Mouse (Mus musculus) limb, embryonic 14.5 days (tissue): Measurements from ENCODE around the gene Oxld1. TPM values are rescaled to one million over a fixed set of nuclear protein-coding genes. Genes with fewer than 3 reads are reported as not detected.

Experiments used
- ATAC-seq: fragments of 200-750 bp; cut with Nextera tagmentation; 2 replicates; pipeline ENCODE4 v1.8.0; 2017; ENCODE audit warnings: low read depth, moderate number of reproducible peaks, moderate TSS enrichment; ENCODE audit not compliant: low FRiP score
- DNase-seq: peaks from one replicate; pipeline ENCODE4 v3.0.0-alpha.2; 2015; ENCODE audit warnings: low spot score
- H3K27ac ChIP-seq: fragments of 300-500 bp; sonication (generic); replicated peaks from 2 replicates; pipeline ENCODE4 v1.5.1; 2014; ENCODE audit warnings: low read depth, mild to moderate bottlenecking, low read length, moderate library complexity, mixed read lengths
- H3K27me3 ChIP-seq: fragments of 300-500 bp; sonication (generic); 2 replicates; pipeline ENCODE4 v1.6.1; 2014; ENCODE audit warnings: low read length, mixed read lengths; ENCODE audit not compliant: control insufficient read depth, insufficient read depth
- H3K36me3 ChIP-seq: fragments of 300-500 bp; sonication (generic); 2 replicates; pipeline ENCODE4 v1.6.1; 2014; ENCODE audit warnings: mild to moderate bottlenecking, low read length, moderate library complexity, mixed read lengths; ENCODE audit not compliant: control insufficient read depth, insufficient read depth
- H3K4me1 ChIP-seq: fragments of 300-500 bp; sonication (generic); 2 replicates; pipeline ENCODE4 v1.6.1; 2014; ENCODE audit warnings: antibody characterized with exemption, low read length, mixed read lengths; ENCODE audit not compliant: control insufficient read depth, insufficient read depth
- H3K4me2 ChIP-seq: fragments of 300-500 bp; sonication (generic); replicated peaks from 2 replicates; pipeline ENCODE4 v1.6.1; 2014; ENCODE audit warnings: low read depth, mild to moderate bottlenecking, low read length, moderate library complexity; ENCODE audit not compliant: severe bottlenecking
- H3K4me3 ChIP-seq: fragments of 300-500 bp; sonication (generic); replicated peaks from 2 replicates; pipeline ENCODE4 v1.5.1; 2014; ENCODE audit warnings: low read length
- H3K9ac ChIP-seq: fragments of 300-500 bp; sonication (generic); 2 replicates; pipeline ENCODE4 v1.6.1; 2014; ENCODE audit warnings: mild to moderate bottlenecking, low read depth, low read length, moderate library complexity; ENCODE audit not compliant: severe bottlenecking
- H3K9me3 ChIP-seq: fragments of 300-500 bp; sonication (generic); 2 replicates; pipeline ENCODE4 v1.6.1; 2016; ENCODE audit warnings: low read length; ENCODE audit not compliant: control insufficient read depth
- POLR2A ChIP-seq: fragments of 200-500 bp; IDR thresholded peaks from 2 replicates; pipeline ENCODE4 v1.8.0; 2012; ENCODE audit warnings: inconsistent platforms, mild to moderate bottlenecking, moderate library complexity, borderline replicate concordance; ENCODE audit not compliant: insufficient read depth, insufficient read length; ENCODE audit errors: extremely low read depth
- WGBS: fragments of 180-500 bp; shearing (Covaris S2); extraction: QIAGEN DNeasy Blood & Tissue Kit; methylation state at CpG from one replicate; pipeline ENCODE4 v1.1.7; 2014; 5-methylcytosine and 5-hydroxymethylcytosine counted together
- polyA plus RNA-seq, 2 experiments: library from polyadenylated mRNA; depleted of rRNA in 1 of 2; stranded (reverse) in 1 of 2; unstranded in 1 of 2; fragments of >200 nt; fragmentation: Nextera tagmentation in 1 of 2; extraction: Ambion mirVana in 1 of 2; gene quantifications; 2 replicates each; pipeline versions ENCODE4 v1.2.1 to v1.2.3; 2012 to 2014

The Oxld1 gene
- polyA plus RNA-seq, 2 experiments, result 12.3 to 14.3 TPM

DNA sequence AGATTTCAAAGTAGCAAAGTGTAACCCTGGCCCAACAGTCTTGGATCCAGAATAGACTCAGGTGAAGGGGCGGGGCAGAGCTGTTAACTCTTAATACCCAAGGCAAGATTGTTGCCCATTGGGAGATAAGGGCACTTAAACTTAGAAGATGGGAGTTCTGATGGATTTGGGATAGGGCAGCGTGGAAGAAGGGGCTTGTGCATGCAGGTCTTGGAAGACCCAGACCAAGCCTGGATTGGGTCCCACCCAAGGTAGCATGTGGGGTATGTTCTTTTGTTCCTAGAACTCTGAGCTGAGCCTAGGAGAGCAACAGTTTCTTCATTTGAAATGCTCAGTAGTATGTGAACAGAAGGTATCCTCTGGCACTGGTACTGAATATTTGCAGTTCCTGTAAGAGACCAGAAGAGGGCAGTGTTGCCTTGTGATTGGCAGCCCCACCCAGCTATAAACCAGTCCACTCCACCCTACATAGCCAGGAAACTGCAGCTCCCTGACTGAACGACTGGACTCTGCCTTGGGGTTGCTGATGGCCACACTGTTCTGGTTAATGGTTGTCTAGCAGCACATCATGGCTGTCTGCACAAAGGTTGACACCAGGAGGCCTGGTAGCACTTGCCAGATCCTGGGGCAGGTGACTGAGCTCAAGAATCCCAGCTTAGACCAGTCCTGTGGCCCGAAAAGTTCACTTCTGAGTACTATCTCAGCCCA lies 31.3 kb upstream of the Oxld1 start:
- Histone ChIP-seq H3K36me3 (peaks cover 43% of the 10 kb centered on the region), H3K27me3 (no peaks in the 10 kb centered on the region), H3K4me1 (peaks cover 32% of the 10 kb centered on the region), H3K27ac (no peak overlapping the region), H3K4me3 (no peak overlapping the region), H3K9ac (no peak overlapping the region), H3K4me2 (no peak overlapping the region), H3K9me3 (no peaks in the 10 kb centered on the region)
- no peak for TF ChIP-seq POLR2A
- WGBS, result 63% methylated on average over 4 of the region's 4 CpGs
- DNase-seq (peak; percentile 94), ATAC-seq (no peak)

DNA sequence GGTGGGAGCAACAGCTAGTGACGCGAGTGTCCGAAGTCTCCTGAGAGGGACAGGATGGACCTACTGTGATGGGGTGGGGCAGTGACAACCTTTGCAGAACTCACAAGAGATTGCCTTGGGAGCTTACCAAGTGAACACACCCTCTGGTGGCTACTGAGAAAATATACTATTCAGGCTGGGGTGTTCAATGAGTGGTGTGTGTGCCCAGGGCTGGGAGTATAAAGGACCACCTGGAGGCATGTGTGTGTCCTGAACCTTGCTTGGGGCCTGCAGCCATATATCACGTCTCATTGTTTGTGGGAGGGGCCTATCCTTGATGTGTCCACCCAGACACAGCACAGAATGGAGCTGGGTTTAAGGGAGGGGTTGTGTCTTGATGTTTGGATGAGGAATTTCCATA lies 30.6 kb upstream of the Oxld1 start:
- Histone ChIP-seq H3K4me2 (no peak overlapping the region), H3K9ac (no peak overlapping the region), H3K9me3 (no peaks in the 10 kb centered on the region), H3K27ac (no peak overlapping the region), H3K27me3 (no peaks in the 10 kb centered on the region), H3K4me1 (peaks cover 32% of the 10 kb centered on the region), H3K4me3 (no peak overlapping the region), H3K36me3 (peaks cover 44% of the 10 kb centered on the region)
- 75% methylated on average over 4 of the region's 4 CpGs for WGBS
- no peak for ATAC-seq
- TF ChIP-seq POLR2A, result no peak
- DNase-seq, result no peak

DNA sequence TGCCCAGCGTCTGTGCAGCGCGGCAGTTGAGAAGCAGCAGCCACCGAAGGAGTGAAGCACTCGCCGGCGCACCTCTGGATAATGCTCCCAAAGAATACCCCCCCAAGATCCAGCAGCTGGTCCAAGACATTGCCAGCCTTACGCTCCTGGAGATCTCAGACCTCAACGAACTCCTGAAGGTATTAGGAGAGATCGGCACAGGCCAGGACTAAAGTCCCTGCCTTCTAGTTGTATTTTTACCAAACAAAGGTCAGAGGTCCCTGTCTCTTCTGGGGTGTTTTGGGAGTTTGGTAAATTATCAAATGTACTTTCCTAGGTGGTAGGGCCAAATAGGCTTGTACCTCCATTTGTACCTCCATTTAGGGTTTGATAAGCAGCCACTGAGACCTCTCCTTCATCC lies 27.4 kb upstream of the Oxld1 start:
- Histone ChIP-seq H3K9me3 (no peaks in the 10 kb centered on the region), H3K36me3 (peaks cover 75% of the 10 kb centered on the region), H3K27ac (no peak overlapping the region), H3K4me1 (peaks cover 10% of the 10 kb centered on the region), H3K27me3 (no peaks in the 10 kb centered on the region), H3K4me2 (peak overlapping the region; percentile 84), H3K4me3 (peak overlapping the region; percentile 90), H3K9ac (peak overlapping the region; percentile 84)
- ATAC-seq (no peak), DNase-seq (no peak)
- WGBS, result 10% methylated on average over 10 of the region's 10 CpGs
- no peak for TF ChIP-seq POLR2A

DNA sequence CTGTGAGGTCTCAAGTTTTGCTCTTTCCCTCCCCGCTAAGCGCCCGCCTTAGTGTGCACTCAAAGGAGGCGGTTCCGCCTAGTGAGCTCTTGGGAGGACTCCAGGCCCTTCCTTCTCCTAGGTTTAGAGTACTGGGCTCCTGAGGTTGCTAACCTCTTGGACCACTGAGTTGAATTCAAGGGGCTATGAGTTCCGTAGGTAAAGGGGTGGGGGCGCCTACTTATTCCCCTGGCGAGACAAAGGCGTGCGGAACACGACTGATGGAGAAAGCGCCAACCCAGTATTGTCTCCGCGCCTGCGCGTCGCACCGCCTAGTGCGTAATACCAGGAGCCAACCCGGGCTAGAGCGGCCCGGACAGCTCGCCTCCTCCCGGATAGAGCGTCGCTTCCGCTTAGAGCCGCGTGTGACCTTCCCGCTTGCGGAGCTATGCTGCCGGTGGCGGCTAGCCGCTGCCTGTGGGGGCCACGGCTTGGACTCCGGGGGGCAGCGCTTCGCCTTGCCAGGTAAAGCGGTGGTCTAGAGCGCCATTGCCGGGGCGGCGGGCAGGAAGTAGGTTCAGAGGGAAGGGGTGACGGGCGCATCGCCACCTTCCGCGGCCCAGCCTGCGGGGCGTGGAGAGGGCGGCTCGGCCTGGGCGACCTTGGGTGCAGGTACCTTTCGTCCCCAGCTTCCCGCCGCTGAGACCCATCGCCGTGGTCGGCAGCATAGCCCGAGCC lies 26.6 kb upstream of the Oxld1 start, which contains the start of gene Mrpl12:
Gene Mrpl12 (plus strand): TSS at position 349 of the 717 bp plus-strand sequence.
- peak within 1 kb of the TSS; percentile 90 for H3K4me3 ChIP-seq
- TF ChIP-seq POLR2A, result peak; percentile 62; the same call in 1 of the 2 replicates
- peak; percentile 97 for DNase-seq
- peak within 1 kb of the TSS; percentile 83 for H3K27ac ChIP-seq
- H3K4me1 ChIP-seq, result peaks cover 8% of the 10 kb centered on the region
- H3K9me3 ChIP-seq, result no peaks in the 10 kb centered on the region
- no peaks in the 10 kb centered on the region for H3K27me3 ChIP-seq
- WGBS, result under 1% methylated on average over 58 of the region's 60 CpGs
- peak within 1 kb of the TSS; percentile 84 for H3K4me2 ChIP-seq
- H3K9ac ChIP-seq, result peak within 1 kb of the TSS; percentile 84
- H3K36me3 ChIP-seq, result peaks cover 74% of the 10 kb centered on the region
- peak; percentile 94 for ATAC-seq

DNA sequence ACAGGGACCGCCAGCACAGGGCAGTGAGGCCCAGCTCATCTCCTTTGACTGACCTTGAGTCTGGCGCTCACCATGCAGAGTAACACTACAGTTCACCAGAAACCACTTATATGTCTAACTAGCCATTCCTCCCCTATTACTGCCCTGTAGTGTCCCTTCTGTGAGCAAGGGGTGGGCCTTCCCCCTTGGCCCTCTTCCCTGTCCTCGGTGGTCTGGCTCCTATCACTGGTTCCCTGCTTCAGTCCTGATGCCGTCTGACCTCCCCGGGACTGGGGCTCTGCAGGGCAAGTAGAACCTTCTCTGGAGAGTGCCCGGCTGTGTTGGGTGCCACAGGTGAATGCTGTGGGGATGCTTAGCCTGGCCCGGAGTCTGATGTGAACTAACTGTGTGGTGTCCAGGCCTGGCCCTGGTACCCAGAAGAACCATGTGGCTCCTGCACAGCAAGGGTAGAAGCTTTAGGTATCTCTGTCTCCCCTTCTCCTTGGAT lies 25.6 kb upstream of the Oxld1 start:
- H3K27me3 ChIP-seq, result no peaks in the 10 kb centered on the region
- ATAC-seq (no peak), DNase-seq (no peak)
- H3K9me3 ChIP-seq, result no peaks in the 10 kb centered on the region
- peaks cover 77% of the 10 kb centered on the region for H3K36me3 ChIP-seq
- peaks cover 7% of the 10 kb centered on the region for H3K4me1 ChIP-seq
- TF ChIP-seq POLR2A, result no peak
- 91% methylated on average over 7 of the region's 7 CpGs for WGBS
- peak overlapping the region; percentile 90; the same call in 1 of the 2 replicates for H3K4me3 ChIP-seq
- peak overlapping the region; percentile 84; the same call in 1 of the 2 replicates for H3K9ac ChIP-seq
- H3K27ac ChIP-seq, result peak overlapping the region; percentile 83; the same call in 1 of the 2 replicates
- peak overlapping the region; percentile 84; the same call in 1 of the 2 replicates for H3K4me2 ChIP-seq
